Mouse (Mus musculus) megakaryocyte, embryonic 14.5 days (primary cell): Measurements from ENCODE around the gene Ptpa. TPM values are rescaled to one million over a fixed set of nuclear protein-coding genes. Genes with fewer than 3 reads are reported as not detected.

Source experiments
- H3K27me3 ChIP-seq: replicated peaks from 2 replicates; pipeline ENCODE3; 2012; ENCODE audit warnings: inconsistent platforms
- H3K36me3 ChIP-seq: replicated peaks from 2 replicates; pipeline ENCODE3; 2012; ENCODE audit warnings: low read length, inconsistent platforms, mixed read lengths
- H3K4me1 ChIP-seq: 2 replicates; pipeline ENCODE4 v1.6.1; 2012; ENCODE audit warnings: inconsistent platforms
- H3K4me3 ChIP-seq: replicated peaks from 2 replicates; pipeline ENCODE3; 2012; ENCODE audit warnings: moderate library complexity, mild to moderate bottlenecking, inconsistent platforms
- H3K9me3 ChIP-seq: 2 replicates; pipeline ENCODE4 v1.6.1; 2012; ENCODE audit warnings: inconsistent platforms
- FLI1 ChIP-seq: IDR thresholded peaks from 2 replicates; pipeline ENCODE4 v1.6.1; 2012; ENCODE audit warnings: low read length, inconsistent platforms, mixed read lengths
- GATA1 ChIP-seq: IDR thresholded peaks from 3 replicates; pipeline ENCODE4 v1.6.1; 2012; ENCODE audit warnings: mixed read lengths, low read length, inconsistent platforms, borderline replicate concordance
- polyA plus RNA-seq: library from polyadenylated mRNA; stranded (reverse); fragments of >175 nt; gene quantifications from 2 replicates; pipeline ENCODE4 v1.2.3, GENCODE M21; 2012; ENCODE audit warnings: low replicate concordance; ENCODE audit not compliant: insufficient read depth

Ptpa gene
- polyA plus RNA-seq, 1 experiment = 551 TPM

- H3K4me3 ChIP-seq = peak overlapping the region; percentile 88
- peaks cover 58% of the 10 kb centered on the region for H3K4me1 ChIP-seq
- H3K27me3 ChIP-seq = peaks cover 91% of the 10 kb centered on the region
- TF ChIP-seq GATA1 (no peak), FLI1 (no peak)
- H3K36me3 ChIP-seq = no peaks in the 10 kb centered on the region
- no peaks in the 10 kb centered on the region for H3K9me3 ChIP-seq
Observed at GRCm38 (mm10) chr2:30470143-30470946, 54.5 kb downstream of the Ptpa start.

DNA sequence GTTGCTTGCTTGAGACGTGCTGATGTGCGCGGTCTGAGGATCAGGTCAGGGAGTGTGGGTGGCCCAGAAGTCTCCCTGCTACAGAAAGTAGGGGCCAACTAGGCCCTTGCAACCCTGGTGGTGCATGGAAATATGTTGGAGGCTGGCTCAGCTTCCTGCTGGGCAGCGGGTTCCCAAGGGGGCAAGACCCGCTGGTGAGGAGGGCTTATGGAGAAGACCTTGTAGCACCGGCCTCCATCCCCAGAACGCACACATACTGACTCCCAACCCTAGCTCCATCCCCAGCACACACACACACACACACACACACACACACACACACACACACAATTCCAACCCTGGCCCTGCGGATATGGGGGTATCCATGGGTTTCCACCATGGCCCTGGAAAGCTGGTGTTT lies 55.2 kb downstream of the Ptpa start:
- Histone ChIP-seq H3K4me3 (peak overlapping the region; percentile 66), H3K27me3 (peaks cover 94% of the 10 kb centered on the region), H3K9me3 (no peaks in the 10 kb centered on the region), H3K4me1 (peaks cover 57% of the 10 kb centered on the region), H3K36me3 (no peaks in the 10 kb centered on the region)
- TF ChIP-seq FLI1 = no peak
- TF ChIP-seq GATA1 = no peak

- H3K27me3 ChIP-seq = peaks cover 97% of the 10 kb centered on the region
Observed at GRCm38 (mm10) chr2:30471795-30472720, 56.2 kb downstream of the Ptpa start.

GRCm38 (mm10) chr2:30472731-30473351 lies 57.0 kb downstream of the Ptpa start:
- no peaks in the 10 kb centered on the region for H3K9me3 ChIP-seq
- H3K4me3 ChIP-seq = peak overlapping the region; percentile 92
- peaks cover 97% of the 10 kb centered on the region for H3K27me3 ChIP-seq

More at GRCm38 (mm10) chr2:30471795-30472720, 56.2 kb downstream of the Ptpa start:
- no peaks in the 10 kb centered on the region for H3K36me3 ChIP-seq
- H3K9me3 ChIP-seq = no peaks in the 10 kb centered on the region
- TF ChIP-seq GATA1 = no peak
- no peak for TF ChIP-seq FLI1
- peak overlapping the region; percentile 92 for H3K4me3 ChIP-seq
- H3K4me1 ChIP-seq = peaks cover 57% of the 10 kb centered on the region

DNA sequence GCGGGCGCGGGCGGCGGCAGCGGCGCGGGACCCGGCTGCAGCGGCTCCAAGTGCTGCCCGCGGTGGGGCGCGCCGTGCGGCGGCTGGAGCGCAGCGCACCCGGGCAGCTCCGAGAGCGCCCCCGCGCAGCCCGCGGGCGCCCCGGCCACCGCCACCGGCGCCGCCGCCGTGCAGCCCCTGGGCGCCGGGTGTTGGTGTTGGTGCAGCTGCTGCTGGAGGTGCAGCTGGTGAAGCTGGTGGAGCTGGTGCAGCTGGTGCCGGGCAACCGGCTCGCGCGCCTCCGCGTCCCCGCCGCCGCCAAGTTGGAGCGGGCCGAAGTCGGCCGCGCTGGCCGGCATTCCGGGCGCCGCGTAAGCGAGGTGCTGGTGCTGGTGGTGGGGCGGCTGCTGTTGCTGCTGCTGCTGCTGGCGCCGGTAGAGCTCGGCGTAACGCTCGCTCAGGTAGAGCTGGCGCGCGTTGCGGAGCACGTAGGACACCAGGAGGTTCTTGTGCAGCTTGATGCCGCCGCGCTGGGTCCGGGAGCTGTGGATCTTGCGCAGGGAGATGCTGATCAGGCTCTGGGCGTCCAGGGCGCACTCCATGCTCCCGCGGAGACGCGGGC lies 57.7 kb downstream of the Ptpa start:
- H3K4me3 ChIP-seq = peak overlapping the region; percentile 92
- TF ChIP-seq GATA1 (no peak), FLI1 (no peak)
- peaks cover 52% of the 10 kb centered on the region for H3K4me1 ChIP-seq
- H3K27me3 ChIP-seq = peaks cover 97% of the 10 kb centered on the region
- H3K36me3 ChIP-seq = no peaks in the 10 kb centered on the region
- H3K9me3 ChIP-seq = no peaks in the 10 kb centered on the region

More at GRCm38 (mm10) chr2:30472731-30473351, 57.0 kb downstream of the Ptpa start:
- no peak for TF ChIP-seq FLI1
- TF ChIP-seq GATA1 = no peak
- H3K4me1 ChIP-seq = peaks cover 57% of the 10 kb centered on the region
- H3K36me3 ChIP-seq = no peaks in the 10 kb centered on the region

GRCm38 (mm10) chr2:30474039-30474438 lies 58.2 kb downstream of the Ptpa start, which contains the start of gene Ier5l:
TSS of gene Ier5l (minus strand) at chr2:30474219.
- no peak for TF ChIP-seq FLI1
- no peak for TF ChIP-seq GATA1
- H3K4me3 ChIP-seq = peak within 1 kb of the TSS; percentile 92
- H3K36me3 ChIP-seq = no peaks in the 10 kb centered on the region
- H3K4me1 ChIP-seq = peaks cover 52% of the 10 kb centered on the region
- no peaks in the 10 kb centered on the region for H3K9me3 ChIP-seq
- H3K27me3 ChIP-seq = peaks cover 95% of the 10 kb centered on the region

DNA sequence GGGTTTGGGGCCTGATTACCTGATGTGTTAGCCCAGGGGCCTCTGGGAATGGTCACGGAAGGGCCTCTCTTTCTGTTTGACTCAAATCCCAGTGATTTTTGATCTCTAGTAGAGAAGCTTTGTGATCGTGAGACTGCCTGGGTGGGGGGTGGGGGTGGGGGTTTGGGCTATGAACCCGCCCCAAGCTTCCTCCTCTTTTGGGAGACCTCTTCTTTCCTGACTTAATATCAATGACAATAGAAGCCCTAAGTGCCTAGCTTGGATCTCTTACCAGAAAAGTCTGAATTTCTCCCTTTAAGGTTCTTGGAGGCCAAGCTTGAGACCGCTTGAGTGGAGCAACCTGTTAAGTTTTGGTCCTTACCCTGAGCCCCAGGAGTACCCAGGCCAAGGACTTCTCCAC lies 58.9 kb downstream of the Ptpa start:
- Histone ChIP-seq H3K9me3 (no peaks in the 10 kb centered on the region), H3K36me3 (no peaks in the 10 kb centered on the region), H3K4me3 (no peak overlapping the region), H3K27me3 (peaks cover 96% of the 10 kb centered on the region), H3K4me1 (peaks cover 48% of the 10 kb centered on the region)
- TF ChIP-seq GATA1 = no peak
- TF ChIP-seq FLI1 = no peak

- no peak for TF ChIP-seq GATA1
- TF ChIP-seq FLI1 = no peak
- Histone ChIP-seq H3K4me1 (peaks cover 42% of the 10 kb centered on the region), H3K9me3 (no peaks in the 10 kb centered on the region), H3K27me3 (peaks cover 96% of the 10 kb centered on the region), H3K36me3 (no peaks in the 10 kb centered on the region), H3K4me3 (peak overlapping the region; percentile 14)
Observed at GRCm38 (mm10) chr2:30475457-30475856, 59.6 kb downstream of the Ptpa start.

GRCm38 (mm10) chr2:30476241-30476640 lies 60.4 kb downstream of the Ptpa start:
- Histone ChIP-seq H3K4me3 (no peak overlapping the region), H3K4me1 (peaks cover 34% of the 10 kb centered on the region), H3K36me3 (no peaks in the 10 kb centered on the region), H3K9me3 (no peaks in the 10 kb centered on the region), H3K27me3 (peaks cover 97% of the 10 kb centered on the region)
- TF ChIP-seq FLI1 (no peak), GATA1 (no peak)
